Mouse (Mus musculus) embryo, embryonic 10.5 days (tissue): ENCODE results near the gene Ddx3x.
"Not testable (repeated sequence)": the region's sequence is repeated elsewhere in the genome, so short reads cannot be mapped to it uniquely, and the experiment has no call there.

ENCODE experiments used
- DNase-seq: peaks from one replicate; pipeline ENCODE4 v3.0.0-alpha.2; 2015; ENCODE audit warnings: low spot score

The Ddx3x gene

GRCm38 (mm10) chrX:13280409-13281328 lies at the start of gene Ddx3x:
Gene Ddx3x, plus strand, starts transcription at chrX:13280970.
- peak; percentile 92 for DNase-seq

- DNase-seq = no peak
Measured at GRCm38 (mm10) chrX:13231243-13231642, 49.5 kb upstream of the Ddx3x start.

GRCm38 (mm10) chrX:13232834-13233233 lies 47.9 kb upstream of the Ddx3x start:
- not testable (repeated sequence) for DNase-seq

GRCm38 (mm10) chrX:13233631-13234030 lies 47.1 kb upstream of the Ddx3x start:
- DNase-seq = no peak

GRCm38 (mm10) chrX:13234709-13235108 lies 46.1 kb upstream of the Ddx3x start:
- DNase-seq = no peak

GRCm38 (mm10) chrX:13236100-13236568 lies 44.6 kb upstream of the Ddx3x start:
- DNase-seq = peak; percentile 46

GRCm38 (mm10) chrX:13239455-13239854 lies 41.3 kb upstream of the Ddx3x start:
- DNase-seq = no peak

- DNase-seq = peak; percentile 60
Measured at GRCm38 (mm10) chrX:13240646-13241425, 39.9 kb upstream of the Ddx3x start.

- DNase-seq = peak; percentile 63
Measured at GRCm38 (mm10) chrX:13241426-13242319, 39.1 kb upstream of the Ddx3x start.

GRCm38 (mm10) chrX:13242320-13243096 lies 38.3 kb upstream of the Ddx3x start:
- peak; percentile 89 for DNase-seq

GRCm38 (mm10) chrX:13243133-13244123 lies 37.3 kb upstream of the Ddx3x start:
- peak; percentile 40 for DNase-seq

- DNase-seq = no peak
Measured at GRCm38 (mm10) chrX:13244588-13244987, 36.2 kb upstream of the Ddx3x start.

GRCm38 (mm10) chrX:13245027-13245426 lies 35.7 kb upstream of the Ddx3x start:
- DNase-seq = no peak

- no peak for DNase-seq
Measured at GRCm38 (mm10) chrX:13251683-13252082, 29.1 kb upstream of the Ddx3x start.

GRCm38 (mm10) chrX:13254273-13254672 lies 26.5 kb upstream of the Ddx3x start:
- no peak for DNase-seq

GRCm38 (mm10) chrX:13263356-13263755 lies 17.4 kb upstream of the Ddx3x start:
- no peak for DNase-seq

- DNase-seq = no peak
Measured at GRCm38 (mm10) chrX:13275519-13276137, 5.1 kb upstream of the Ddx3x start.

- DNase-seq = no peak
Measured at GRCm38 (mm10) chrX:13278996-13279395, 1.8 kb upstream of the Ddx3x start.

- DNase-seq = no peak
Measured at GRCm38 (mm10) chrX:13280037-13280408, 747 bp upstream of the Ddx3x start.
